Mouse (Mus musculus) ovary, postnatal 36 days (tissue): ENCODE results near the gene Ppan.

Experiments
- DNase-seq: peaks from one replicate; pipeline ENCODE4 v3.0.0; 2022; ENCODE audit warnings: low spot score, mixed read lengths

The Ppan gene

GRCm38 (mm10) chr9:20879097-20879792 lies 8.7 kb upstream of the Ppan start, which contains the start of gene Angptl6:
Angptl6 (minus strand) TSS chr9:20879727.
- DNase-seq = no peak

GRCm38 (mm10) chr9:20886563-20886962 lies 1.4 kb upstream of the Ppan start:
- no peak for DNase-seq

DNA sequence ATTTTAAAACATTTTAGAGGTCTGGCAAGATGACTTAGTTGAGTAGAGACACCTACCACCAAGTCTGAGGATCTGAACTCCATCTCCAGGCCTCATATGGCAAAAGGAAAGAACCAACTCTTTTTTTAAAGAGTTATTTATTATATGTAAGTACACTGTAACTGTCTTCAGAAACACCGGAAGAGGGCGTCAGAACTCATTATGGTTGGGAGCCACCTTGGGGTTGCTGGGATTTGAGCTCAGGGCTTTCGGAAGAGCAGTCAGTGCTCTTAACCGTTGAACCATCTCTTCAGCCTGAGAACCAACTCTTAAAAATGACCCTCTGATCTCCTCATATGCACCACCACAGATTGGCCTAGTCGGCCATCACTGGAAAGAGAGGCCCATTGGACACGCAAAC lies 784 bp upstream of the Ppan start:
- no peak for DNase-seq

DNA sequence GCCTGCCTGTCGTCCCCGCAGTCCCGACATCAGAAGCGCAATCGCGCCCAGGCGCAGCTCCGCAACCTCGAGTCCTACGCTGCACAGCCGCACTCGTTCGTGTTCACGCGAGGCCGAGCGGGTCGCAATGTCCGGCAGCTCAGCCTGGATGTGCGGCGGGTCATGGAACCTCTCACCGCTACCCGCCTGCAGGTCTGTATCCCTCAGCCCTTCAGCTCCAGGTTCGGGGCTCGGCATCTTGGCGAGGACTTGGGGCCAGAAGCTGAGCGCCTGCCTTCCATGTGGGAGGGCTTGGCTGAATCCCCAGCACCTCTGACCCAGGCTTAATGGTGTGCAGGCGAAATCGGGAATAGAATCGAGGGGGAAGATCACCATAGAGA lies 401 bp downstream of the Ppan start:
- DNase-seq = no peak

DNA sequence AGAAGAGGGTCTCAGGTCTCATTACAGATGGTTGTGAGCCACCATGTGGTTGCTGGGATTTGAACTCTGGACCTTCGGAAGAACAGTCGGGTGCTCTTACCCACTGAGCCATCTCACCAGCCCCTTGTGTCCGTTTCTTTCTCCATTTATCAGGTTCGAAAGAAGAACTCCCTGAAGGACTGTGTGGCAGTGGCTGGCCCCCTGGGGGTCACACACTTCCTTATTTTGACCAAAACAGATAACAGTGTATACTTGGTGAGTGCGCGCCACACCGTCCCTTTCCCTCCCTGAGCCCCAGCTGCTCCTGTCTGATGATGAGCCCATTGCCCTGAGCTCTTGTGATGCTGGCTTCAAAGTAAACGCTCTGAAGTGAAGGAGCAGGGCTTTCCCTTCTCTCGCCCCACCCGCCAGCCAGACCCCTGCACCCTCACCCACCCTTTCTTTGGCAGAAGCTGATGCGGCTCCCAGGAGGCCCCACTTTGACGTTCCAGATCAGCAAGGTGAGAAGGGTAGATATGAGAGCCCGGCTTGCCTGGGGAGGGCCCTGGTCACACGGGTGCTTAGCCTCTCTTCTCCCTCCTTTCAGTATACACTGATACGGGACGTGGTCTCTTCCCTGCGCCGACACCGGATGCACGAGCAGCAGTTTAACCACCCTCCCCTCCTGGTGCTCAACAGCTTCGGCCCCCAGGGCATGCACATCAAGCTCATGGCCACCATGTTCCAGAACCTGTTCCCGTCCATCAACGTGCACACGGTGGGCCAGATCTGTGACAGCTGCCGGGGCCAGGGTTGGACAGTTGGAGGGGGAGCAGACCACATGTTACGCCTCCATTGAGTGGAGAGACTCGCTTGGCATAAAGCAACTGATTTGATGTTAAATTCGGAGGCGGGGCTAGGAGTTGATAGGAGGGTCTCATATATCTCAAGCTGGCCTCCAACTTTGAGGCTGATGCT lies 1.5 kb downstream of the Ppan start:
- no peak for DNase-seq

GRCm38 (mm10) chr9:20890411-20890810 lies 2.4 kb downstream of the Ppan start:
- DNase-seq = no peak

- no peak for DNase-seq
Observed at GRCm38 (mm10) chr9:20891339-20892103, 3.5 kb downstream of the Ppan start.

- DNase-seq = no peak
Observed at GRCm38 (mm10) chr9:20892104-20892653, 4.2 kb downstream of the Ppan start.

- DNase-seq = no peak
Observed at GRCm38 (mm10) chr9:20893069-20893468, 5.1 kb downstream of the Ppan start.

DNA sequence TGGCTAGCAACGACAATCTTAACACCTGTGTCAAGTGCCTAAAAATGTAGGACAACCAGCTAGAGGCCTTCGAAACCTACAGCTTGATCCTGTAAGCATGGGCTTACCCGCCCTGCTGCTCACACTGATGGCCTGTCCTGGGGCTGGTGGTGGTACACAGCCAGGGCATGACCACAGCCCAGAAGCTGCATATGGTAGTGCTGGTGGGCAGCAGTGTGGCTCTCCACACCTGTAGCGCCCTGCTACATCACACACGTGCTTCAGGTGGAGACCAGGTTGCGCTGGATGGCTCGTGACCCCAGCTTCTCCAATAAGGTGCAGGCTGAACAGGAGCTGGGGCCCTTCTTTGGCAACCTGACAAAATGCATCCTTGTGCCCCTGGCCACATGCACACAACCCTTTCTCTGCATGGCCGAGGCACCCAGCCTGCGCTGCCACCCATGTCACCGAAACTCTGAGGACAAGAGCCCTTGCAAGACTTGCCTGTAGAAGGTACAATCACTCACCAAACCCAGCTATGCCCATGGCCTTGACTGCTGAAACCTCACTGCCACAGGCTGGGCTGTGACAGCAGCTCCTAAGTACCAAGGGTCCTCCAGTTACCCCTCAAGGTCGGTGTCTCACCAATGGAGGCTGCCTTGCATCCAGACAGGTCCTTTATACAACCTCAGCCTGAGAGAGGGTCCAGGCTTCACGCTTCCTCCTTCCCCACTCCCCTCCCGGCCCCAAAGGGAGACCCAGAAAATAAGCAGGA lies 5.8 kb downstream of the Ppan start:
- DNase-seq = no peak

DNA sequence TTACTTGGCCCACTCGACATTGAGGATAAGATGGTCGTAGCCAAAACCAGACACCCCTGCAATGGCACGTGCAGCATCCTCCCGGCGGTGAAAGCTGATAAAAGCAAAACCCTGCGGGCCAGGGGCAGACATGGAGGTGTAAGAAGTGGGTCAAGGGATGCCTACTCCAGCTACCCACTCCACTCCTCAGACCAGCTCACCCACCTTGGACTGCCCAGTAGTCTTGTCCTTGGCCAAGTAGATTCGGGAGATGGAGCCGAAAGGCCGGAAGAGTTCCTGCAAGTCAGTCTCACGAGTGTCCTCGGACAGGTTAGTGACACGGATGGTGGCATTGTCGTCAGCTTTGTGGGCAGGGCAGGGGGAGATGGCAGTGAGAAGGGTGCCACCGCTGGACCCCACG lies 6.7 kb downstream of the Ppan start:
- no peak for DNase-seq

GRCm38 (mm10) chr9:20895382-20895781 lies 7.4 kb downstream of the Ppan start:
- DNase-seq = no peak

- DNase-seq = no peak
Observed at GRCm38 (mm10) chr9:20897736-20898510, 9.9 kb downstream of the Ppan start.

DNA sequence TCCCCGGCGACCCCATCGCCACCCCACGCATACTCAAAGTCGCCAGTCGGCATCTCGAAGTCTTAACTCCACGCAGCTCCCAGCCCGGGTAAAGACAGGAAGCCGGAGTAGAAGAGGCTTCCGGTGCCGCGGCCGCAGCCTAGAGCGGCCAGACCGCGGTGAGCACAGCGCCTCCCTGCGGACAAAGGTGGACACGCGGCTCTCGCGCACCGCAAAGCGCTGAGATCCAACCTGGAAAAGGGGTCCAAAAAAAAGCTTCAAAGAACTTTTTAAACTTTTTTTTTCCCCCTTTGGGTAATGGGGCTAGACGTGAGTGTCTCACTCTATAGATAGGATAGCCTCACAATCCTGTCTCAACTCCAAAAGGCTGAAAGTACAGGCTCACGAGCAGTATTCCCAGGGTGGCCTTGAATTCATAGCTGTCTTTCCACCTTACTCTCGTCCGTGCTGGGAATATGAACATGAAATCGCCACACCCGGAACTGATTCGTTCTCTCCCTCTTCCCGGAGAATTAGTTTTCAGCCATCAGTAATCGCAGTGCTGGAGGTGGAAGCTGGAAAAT lies 10.6 kb downstream of the Ppan start, which contains the start of gene Eif3g:
Gene Eif3g (minus strand): TSS at position 113 of the 563 bp plus-strand sequence.
- peak; percentile 87 for DNase-seq

DNA sequence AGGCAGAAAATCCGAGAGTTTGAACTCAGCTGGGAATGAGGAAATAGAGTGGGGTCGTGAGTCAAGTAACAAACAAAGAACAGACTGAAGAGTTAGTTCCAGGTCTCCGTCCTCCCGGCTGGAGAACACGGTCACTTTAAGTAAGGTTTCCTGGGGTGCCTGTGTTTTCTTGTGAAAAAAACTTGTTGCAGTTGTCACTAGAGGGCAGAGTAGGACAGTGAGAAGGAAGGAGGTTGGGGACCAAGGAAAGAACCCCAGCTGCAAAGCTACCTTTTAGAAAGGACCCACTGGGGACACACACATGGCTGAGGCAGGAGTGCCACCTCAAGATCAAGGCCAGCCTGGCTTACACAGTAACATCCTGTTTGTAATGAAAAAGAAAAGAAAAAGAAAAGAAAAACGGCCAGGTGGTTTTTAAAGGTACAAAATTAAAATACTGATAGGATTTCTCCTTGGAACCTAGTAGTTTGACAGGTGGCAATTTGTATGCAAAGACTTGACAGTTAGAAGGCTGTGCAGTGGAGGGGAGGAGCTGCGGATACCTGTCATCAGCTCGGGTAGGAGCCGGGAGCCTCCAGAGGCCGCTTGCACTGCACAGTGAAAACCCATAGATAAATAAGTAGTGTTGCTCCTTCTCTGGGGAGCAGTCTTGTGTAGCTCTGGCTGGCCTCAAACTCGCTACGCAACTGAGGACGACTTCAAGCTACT lies 13.6 kb downstream of the Ppan start:
- no peak for DNase-seq

DNA sequence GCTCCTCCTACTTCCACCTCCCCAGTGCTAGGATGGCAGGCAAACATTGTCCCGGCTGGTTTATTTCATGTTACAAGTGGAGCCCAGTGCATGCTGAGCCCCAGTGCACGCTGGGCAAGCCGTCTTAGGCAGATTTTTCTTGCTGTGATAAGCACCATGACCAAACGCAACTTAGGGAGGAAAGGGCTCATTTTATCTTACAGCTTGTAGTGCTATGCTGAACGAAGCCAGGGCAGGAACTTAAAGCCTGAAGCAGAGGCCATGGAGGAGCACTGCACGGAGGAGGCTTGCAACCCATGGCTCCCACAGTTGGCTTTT lies 14.2 kb downstream of the Ppan start:
- DNase-seq = no peak

- no peak for DNase-seq
Observed at GRCm38 (mm10) chr9:20909948-20910347, 22.0 kb downstream of the Ppan start.

- no peak for DNase-seq
Observed at GRCm38 (mm10) chr9:20916160-20916559, 28.2 kb downstream of the Ppan start.

- no peak for DNase-seq
Observed at GRCm38 (mm10) chr9:20923258-20923657, 35.3 kb downstream of the Ppan start.
